ENCODE assay signal across 10 mouse cellular contexts in the genomic region with DNA sequence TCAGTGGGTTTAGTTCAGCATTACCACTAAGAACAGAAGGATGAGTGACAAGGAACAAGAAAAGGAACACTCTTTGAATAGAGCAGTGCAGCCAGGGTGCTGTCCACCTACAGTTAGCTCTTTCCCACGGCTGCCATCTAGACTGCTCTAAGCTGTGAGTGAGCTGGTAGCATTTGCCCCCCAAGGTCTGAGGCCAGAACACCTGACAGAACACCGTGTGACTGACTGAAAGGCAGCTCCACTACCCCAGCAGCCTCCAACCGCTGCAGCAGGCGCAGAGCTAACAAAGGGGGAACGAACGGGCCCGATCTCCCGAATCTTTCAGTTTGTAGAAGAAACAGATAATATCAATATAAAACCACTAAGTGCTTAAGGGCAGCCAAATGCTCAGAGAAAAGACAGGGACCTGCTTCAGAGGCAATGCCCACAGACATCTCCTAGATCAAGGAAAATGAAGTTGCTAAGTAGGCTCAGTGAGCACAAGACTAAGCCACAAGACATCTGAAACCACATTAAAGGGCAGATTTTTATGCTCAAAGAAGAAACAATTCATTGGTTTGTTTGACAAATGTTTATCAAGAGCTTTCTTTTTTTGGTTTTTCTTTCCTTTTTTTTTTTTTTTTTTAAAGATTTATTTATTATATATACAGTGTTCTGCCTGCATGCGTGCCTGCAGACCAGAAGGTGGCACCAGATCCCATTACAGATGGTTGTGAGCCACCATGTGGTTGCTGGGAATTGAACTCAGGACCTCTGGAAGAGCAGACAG. TPM values are rescaled to one million over a fixed set of nuclear protein-coding genes. Genes with fewer than 3 reads are reported as not detected.
A peak's percentile ranks its signal among the peaks of the same experiment; 100 is the strongest.
DNase-seq lines count a peak whose midpoint lies in the region; ATAC-seq and TF ChIP-seq lines count a peak whose summit lies in the region.
"Had no signal": no experiment of that assay in that cellular context is flagged by ENCODE, and none has a peak within 500 bp of the region (broad histone marks: within the 10 kb centered on the region; RNA-seq: fewer than 3 reads in every experiment).

No protein-coding gene starts in this region.

- H3K9ac ChIP-seq in forebrain, postnatal 0 days: no peak overlapping the region
- no peak overlapping the region for H3K9ac ChIP-seq in forebrain, embryonic 13.5 days
- H3K9ac ChIP-seq: limb, embryonic 15.5 days had no signal

- 59% methylated on average over 9 of the region's 9 CpGs for WGBS in forebrain, postnatal 0 days
- 60% methylated on average over 9 of the region's 9 CpGs for whole genome bisulfite sequencing in forebrain, embryonic 13.5 days

- DNase-seq in forebrain, postnatal 0 days: no peak
- DNase-seq in layer of hippocampus, adult 2 months (ENCODE audit: low spot score in 2 of 2): no peak
- no peak for DNase-seq in layer of hippocampus, adult 11-12 months (ENCODE audit: low spot score)
- peak; percentile 8 to 30 for DNase-seq in natural killer cell, adult 2 months (ENCODE audit: low spot score in 2 of 2)
- DNase-seq in right cerebral cortex, postnatal 4 days: no peak
- no peak for DNase-seq in right cerebral cortex, adult 18-20 months
- DNase-seq: cerebellum, adult 11 months had no signal

- H3K27ac ChIP-seq in forebrain, postnatal 0 days (ENCODE audit: low read depth, low read length): no peak overlapping the region
- no peak overlapping the region for H3K27ac ChIP-seq in forebrain, embryonic 13.5 days
- no peak overlapping the region for H3K27ac ChIP-seq in layer of hippocampus, adult 2 months
- H3K27ac ChIP-seq in embryonic fibroblast, embryonic 13.5 days (ENCODE audit: insufficient read depth, low read length): peak overlapping the region; percentile 13; the same call in 1 of the 2 replicates
- H3K27ac ChIP-seq: limb, embryonic 15.5 days had no signal

- no peaks in the 10 kb centered on the region for H3K36me3 ChIP-seq in forebrain, postnatal 0 days (ENCODE audit: insufficient read depth)
- H3K36me3 ChIP-seq in forebrain, embryonic 13.5 days (ENCODE audit: poor library complexity, severe bottlenecking): 0 out of 2 replicates have a peak, but pooled peaks cover 8% of the 10 kb centered on the region
- H3K36me3 ChIP-seq: limb, embryonic 15.5 days had no signal

- H3K4me2 ChIP-seq in forebrain, postnatal 0 days (ENCODE audit: low read depth): no peak overlapping the region
- no peak overlapping the region for H3K4me2 ChIP-seq in forebrain, embryonic 13.5 days
- H3K4me2 ChIP-seq: limb, embryonic 15.5 days had no signal

- TF ChIP-seq POLR2A in embryonic fibroblast, embryonic 13.5 days (IDR thresholded peaks at IDR 0.05; ENCODE audit: low read depth, low read length): no peak

- peaks cover 10% of the 10 kb centered on the region for H3K4me1 ChIP-seq in forebrain, postnatal 0 days (ENCODE audit: insufficient read depth)
- peaks cover 40% of the 10 kb centered on the region for H3K4me1 ChIP-seq in forebrain, embryonic 13.5 days
- H3K4me1 ChIP-seq in embryonic fibroblast, embryonic 13.5 days (ENCODE audit: control insufficient read depth, insufficient read depth, low read length): peaks cover 15% of the 10 kb centered on the region

- TF ChIP-seq CTCF in forebrain, postnatal 0 days (IDR thresholded peaks at IDR 0.05; ENCODE audit: low read depth): peak; percentile 26
- TF ChIP-seq CTCF in layer of hippocampus, adult 2 months (conservative IDR thresholded peaks at IDR 0.05): peak; percentile 37
- no peak for TF ChIP-seq CTCF in embryonic fibroblast, embryonic 13.5 days (IDR thresholded peaks at IDR 0.05; ENCODE audit: borderline replicate concordance, insufficient read depth, low read length)

- ATAC-seq in forebrain, postnatal 0 days: no peak
- ATAC-seq in forebrain, embryonic 13.5 days: no peak

- no peaks in the 10 kb centered on the region for H3K27me3 ChIP-seq in forebrain, postnatal 0 days (ENCODE audit: insufficient read depth, low read length)
- no peaks in the 10 kb centered on the region for H3K27me3 ChIP-seq in forebrain, embryonic 13.5 days
- H3K27me3 ChIP-seq: limb, embryonic 15.5 days had no signal

- no peak overlapping the region for H3K4me3 ChIP-seq in forebrain, postnatal 0 days (ENCODE audit: low read depth, low read length)
- no peak overlapping the region for H3K4me3 ChIP-seq in forebrain, embryonic 13.5 days
- H3K4me3 ChIP-seq in layer of hippocampus, adult 2 months: no peak overlapping the region
- H3K4me3 ChIP-seq in embryonic fibroblast, embryonic 13.5 days (ENCODE audit: insufficient read depth, low read length): no peak overlapping the region
- H3K4me3 ChIP-seq: limb, embryonic 15.5 days had no signal

- no peaks in the 10 kb centered on the region for H3K9me3 ChIP-seq in forebrain, postnatal 0 days (ENCODE audit: low read length)
- no peaks in the 10 kb centered on the region for H3K9me3 ChIP-seq in forebrain, embryonic 13.5 days (replicated peaks)
- H3K9me3 ChIP-seq: limb, embryonic 15.5 days had no signal

RNA-seq across cellular contexts. Expression of gene Clic4, which starts 24.2 kb away (rescaled TPM):
- total RNA-seq in forebrain, postnatal 0 days (2014; rRNA removed): 44.0 and 65.2 TPM in 2 replicates
- polyA plus RNA-seq in forebrain, postnatal 0 days (2015; fragmentation: Nextera tagmentation; extraction: Ambion mirVana): 34.5 and 41.5 TPM in 2 replicates
- polyA plus RNA-seq in forebrain, embryonic 13.5 days (2015; fragmentation: Nextera tagmentation; extraction: Ambion mirVana): 146 and 153 TPM in 2 replicates
- total RNA-seq in layer of hippocampus, adult 2 months (2021): 10 to 100 TPM; 31.2 to 34.2 TPM
- polyA plus RNA-seq in embryonic fibroblast, embryonic 13.5 days (2011; ENCODE audit: insufficient read length, low read depth, missing spikeins): 223 and 251 TPM in 2 replicates

Comparison
In these comparisons a context has a peak if more than half of its experiments do, and no peak if none do; other contexts are left out.
1. DNase-seq: peak in natural killer cell, adult 2 months (2 of 2); none in forebrain, postnatal 0 days (single experiment), layer of hippocampus, adult 2 months (0 of 2), layer of hippocampus, adult 11-12 months (single experiment), right cerebral cortex, postnatal 4 days (single experiment) and right cerebral cortex, adult 18-20 months (single experiment).